Mouse (Mus musculus): ENCODE data around the gene Thy1. TPM values are rescaled to one million over a fixed set of nuclear protein-coding genes. Genes with fewer than 3 reads are reported as not detected.
A peak's percentile ranks its signal among the peaks of the same experiment; 100 is the strongest.

Thy1 gene
- total RNA-seq, 2 experiments from 2014 or later = 854 to 877 TPM

- no peak for DNase-seq (ENCODE audit: low spot score in 2 of 2)
- intact Hi-C loops (cut with DNase I) = no loop called here
Observed at GRCm38 (mm10) chr9:44094737-44095136, 51.6 kb downstream of the Thy1 start.

GRCm38 (mm10) chr9:44095781-44096180, 52.6 kb downstream of the Thy1 start:
- no peak for DNase-seq (ENCODE audit: low spot score in 2 of 2)
- intact Hi-C loops (cut with DNase I) = no loop called here

- peak; percentile 59 to 71 for DNase-seq (ENCODE audit: low spot score in 2 of 2)
- intact Hi-C loops (cut with DNase I) = no loop called here
Observed at GRCm38 (mm10) chr9:44096536-44096935, 53.4 kb downstream of the Thy1 start.

Other genes with a start within 250 kb of the Thy1 start
- gene Usp2, start 23.6 kb downstream of the Thy1 start, total RNA-seq (2021) = 10 to 100 TPM; 71.9 to 87.1 TPM
- gene Mfrp, start 58.3 kb downstream of the Thy1 start, total RNA-seq (2021) = under 1 TPM; 0.46 to 0.82 TPM
- 10 to 100 TPM; 17.1 to 19.6 TPM for gene C1qtnf5, start 63.9 kb downstream of the Thy1 start, total RNA-seq (2021)
- gene Gm49380, start 70.1 kb downstream of the Thy1 start, total RNA-seq (2021) = under 1 TPM; 0.25 to 0.37 TPM
- gene Rnf26, start 70.1 kb downstream of the Thy1 start, total RNA-seq (2021) = 10 to 100 TPM; 28.1 to 31.9 TPM
- 10 to 100 TPM; 20.3 to 22.0 TPM for gene Mcam, start 91.1 kb downstream of the Thy1 start, total RNA-seq (2021)
- 10 to 100 TPM; 44.9 to 48.9 TPM for gene Cbl, start 190.7 kb downstream of the Thy1 start, total RNA-seq (2021)
- 1 to 10 TPM; 1.2 to 1.4 TPM for gene Ccdc153, start 197.3 kb downstream of the Thy1 start, total RNA-seq (2021)
- under 1 TPM; 0.53 to 0.82 TPM for gene Pdzd3, start 208.1 kb downstream of the Thy1 start, total RNA-seq (2021)
- 10 to 100 TPM; 11.4 to 11.6 TPM for gene Nlrx1, start 225.2 kb downstream of the Thy1 start, total RNA-seq (2021)
- 10 to 100 TPM; 62.2 to 67.9 TPM for gene Abcg4, start 245.2 kb downstream of the Thy1 start, total RNA-seq (2021)

Data from left cerebral cortex, postnatal 14 days (tissue).